Mouse (Mus musculus): ENCODE results near the gene Usp48. TPM values are rescaled to one million over a fixed set of nuclear protein-coding genes. Genes with fewer than 3 reads are reported as not detected.

Usp48 gene
- polyA plus RNA-seq, 1 experiment from 2014 or later: 70.3 TPM

DNA sequence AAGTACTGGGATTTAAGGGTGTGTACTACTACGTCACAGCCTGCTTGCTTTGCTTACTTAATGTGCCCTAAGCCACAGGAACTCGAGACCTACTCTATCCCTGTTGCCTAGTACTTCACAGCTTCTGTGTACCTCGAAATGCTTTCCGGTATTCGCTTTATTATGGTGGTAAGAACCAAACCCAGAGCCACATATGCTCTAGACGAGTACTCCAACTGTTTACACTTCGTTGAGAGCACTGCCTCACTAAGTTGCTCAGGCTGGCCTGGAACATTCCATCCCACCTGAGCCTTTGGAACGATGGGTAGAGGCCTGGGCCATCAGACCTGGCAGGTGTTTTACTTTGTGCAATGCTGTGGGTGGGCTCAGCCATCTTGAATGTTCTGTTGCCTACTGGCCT lies 101.7 kb downstream of the Usp48 start:
- 73% methylated on average over 8 of the region's 8 CpGs for WGBS
- H3K4me1 ChIP-seq (replicated peaks; ENCODE audit: control insufficient read depth, insufficient read depth, low read length): peaks cover 2% of the 10 kb centered on the region
- no peak overlapping the region for H3K9ac ChIP-seq (ENCODE audit: low read depth, low read length)
- H3K36me3 ChIP-seq (ENCODE audit: control insufficient read depth, insufficient read depth, low read length): no peaks in the 10 kb centered on the region
- H3K27ac ChIP-seq (ENCODE audit: low read depth, low read length): no peak overlapping the region
- no peak overlapping the region for H3K4me2 ChIP-seq
- H3K9me3 ChIP-seq (ENCODE audit: control insufficient read depth, low read length): no peaks in the 10 kb centered on the region
- ATAC-seq (replicated peaks; ENCODE audit: low FRiP score): no peak
- H3K27me3 ChIP-seq (replicated peaks; ENCODE audit: control insufficient read depth, insufficient read depth, low read length): no peaks in the 10 kb centered on the region
- no peak for DNase-seq (ENCODE audit: low spot score)
- no peak overlapping the region for H3K4me3 ChIP-seq (ENCODE audit: low read depth, low read length)

DNA sequence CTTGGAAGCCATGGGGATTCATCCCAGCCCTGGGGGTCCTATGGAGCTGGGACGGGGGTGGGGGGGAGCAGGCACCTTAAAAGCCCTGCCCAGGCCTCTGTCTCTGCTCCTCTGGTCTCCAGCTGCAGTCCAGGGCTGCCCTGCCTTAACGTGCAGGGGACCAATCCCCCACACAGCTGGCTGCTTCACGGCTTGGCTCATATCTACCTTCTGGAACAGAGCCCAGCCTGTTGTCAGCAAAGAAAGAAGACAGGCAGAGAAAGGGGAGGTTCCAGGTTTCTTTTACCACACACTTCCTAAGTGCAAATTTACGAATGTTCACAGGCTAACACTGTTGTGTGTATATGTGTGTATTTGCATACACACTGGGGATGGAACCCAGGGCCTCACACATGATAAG lies 102.3 kb downstream of the Usp48 start:
- Histone ChIP-seq H3K27ac (ENCODE audit: low read depth, low read length) (no peak overlapping the region), H3K27me3 (replicated peaks; ENCODE audit: control insufficient read depth, insufficient read depth, low read length) (no peaks in the 10 kb centered on the region), H3K9ac (ENCODE audit: low read depth, low read length) (no peak overlapping the region), H3K36me3 (ENCODE audit: control insufficient read depth, insufficient read depth, low read length) (no peaks in the 10 kb centered on the region), H3K4me3 (ENCODE audit: low read depth, low read length) (no peak overlapping the region), H3K4me2 (no peak overlapping the region), H3K4me1 (replicated peaks; ENCODE audit: control insufficient read depth, insufficient read depth, low read length) (peaks cover 2% of the 10 kb centered on the region), H3K9me3 (ENCODE audit: control insufficient read depth, low read length) (no peaks in the 10 kb centered on the region)
- ATAC-seq (replicated peaks; ENCODE audit: low FRiP score) (no peak), DNase-seq (ENCODE audit: low spot score) (no peak)
- WGBS: 31% methylated on average over 4 of the region's 4 CpGs

DNA sequence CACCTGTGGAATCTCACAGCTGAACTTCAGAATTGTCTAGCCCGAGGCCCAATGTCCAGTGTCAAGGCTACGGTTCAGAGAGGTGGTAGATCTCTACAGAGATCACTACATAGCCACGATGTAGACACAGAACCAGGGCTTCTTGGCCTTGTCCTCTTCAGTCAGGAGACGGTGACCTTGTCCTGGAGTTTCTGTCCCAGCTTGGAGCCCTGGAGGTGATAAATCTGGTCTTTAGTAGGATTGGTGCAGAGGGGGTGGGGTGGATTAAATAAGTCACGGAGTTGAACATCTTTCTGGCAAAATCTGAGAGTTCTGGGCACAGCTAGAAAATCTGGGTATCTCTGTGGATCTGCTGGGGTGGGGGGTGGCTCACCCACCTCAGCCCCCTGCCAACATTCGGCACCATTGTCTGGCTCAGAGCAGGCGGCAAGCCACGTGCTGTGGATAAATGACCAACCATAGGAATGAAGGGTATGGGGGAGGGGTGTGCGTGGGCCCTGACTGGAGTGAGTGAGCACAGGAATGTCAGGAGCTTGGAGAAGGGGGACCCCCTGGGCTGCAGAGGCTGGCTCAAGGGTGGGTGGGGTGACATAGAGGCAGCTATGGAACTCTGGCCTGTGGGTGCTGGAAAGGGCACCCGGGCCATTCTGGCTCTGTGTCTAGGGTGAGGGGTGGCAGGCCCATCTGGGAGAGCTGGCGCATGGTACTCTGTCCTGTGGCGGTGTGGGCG lies 103.8 kb downstream of the Usp48 start:
- no peak overlapping the region for H3K9ac ChIP-seq (ENCODE audit: low read depth, low read length)
- no peaks in the 10 kb centered on the region for H3K9me3 ChIP-seq (ENCODE audit: control insufficient read depth, low read length)
- ATAC-seq (replicated peaks; ENCODE audit: low FRiP score) (no peak), DNase-seq (ENCODE audit: low spot score) (no peak)
- H3K27me3 ChIP-seq (replicated peaks; ENCODE audit: control insufficient read depth, insufficient read depth, low read length): no peaks in the 10 kb centered on the region
- H3K27ac ChIP-seq (ENCODE audit: low read depth, low read length): no peak overlapping the region
- no peaks in the 10 kb centered on the region for H3K36me3 ChIP-seq (ENCODE audit: control insufficient read depth, insufficient read depth, low read length)
- 70% methylated on average over 13 of the region's 13 CpGs for WGBS
- peaks cover 6% of the 10 kb centered on the region for H3K4me1 ChIP-seq (replicated peaks; ENCODE audit: control insufficient read depth, insufficient read depth, low read length)
- H3K4me2 ChIP-seq: no peak overlapping the region
- no peak overlapping the region for H3K4me3 ChIP-seq (ENCODE audit: low read depth, low read length)

DNA sequence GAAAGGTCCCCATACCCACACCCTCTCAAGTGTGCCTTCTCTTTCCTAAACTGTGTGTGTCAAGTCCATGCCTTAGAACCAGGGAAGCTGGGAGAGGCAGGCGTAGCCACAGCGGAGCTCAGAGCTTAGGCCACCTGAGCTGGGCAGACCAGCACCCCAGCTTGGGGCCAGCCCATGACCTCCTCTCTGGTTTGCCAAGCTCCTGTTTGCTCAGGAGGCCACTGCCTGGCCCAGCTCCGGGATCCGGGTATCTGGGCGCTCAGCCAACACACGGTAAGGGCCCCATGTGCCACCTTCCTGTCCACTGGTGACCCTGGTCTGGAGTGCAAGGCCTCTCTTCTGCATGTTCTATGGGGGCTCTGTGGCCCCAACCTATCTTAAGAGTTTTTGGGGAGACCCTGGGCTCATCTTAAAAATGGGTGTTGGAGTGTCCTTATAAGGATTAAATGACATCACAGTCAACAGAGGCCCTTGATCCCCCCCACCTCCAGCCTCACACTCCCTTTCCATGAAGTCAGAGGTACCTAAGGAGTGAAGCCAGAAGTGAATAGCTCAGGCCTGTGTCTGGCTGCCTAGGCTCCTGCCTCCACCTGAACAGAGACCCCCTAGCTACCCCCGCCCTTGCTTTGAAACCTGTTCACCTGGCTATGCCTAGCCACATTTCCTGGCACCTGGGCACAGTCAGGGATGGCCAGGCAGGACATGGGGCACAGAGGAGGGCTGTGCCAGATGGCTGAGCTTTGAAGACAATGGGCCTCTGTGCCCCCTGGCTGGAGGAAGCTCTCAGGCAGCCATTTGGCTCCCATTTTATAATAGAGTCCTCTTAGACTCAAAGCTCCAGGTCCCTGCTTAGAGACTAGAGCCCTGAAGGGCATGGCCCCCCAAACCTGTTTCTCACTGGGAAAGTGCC lies 104.8 kb downstream of the Usp48 start:
- H3K4me1 ChIP-seq (replicated peaks; ENCODE audit: control insufficient read depth, insufficient read depth, low read length): peaks cover 6% of the 10 kb centered on the region
- H3K36me3 ChIP-seq (ENCODE audit: control insufficient read depth, insufficient read depth, low read length): no peaks in the 10 kb centered on the region
- H3K9me3 ChIP-seq (ENCODE audit: control insufficient read depth, low read length): no peaks in the 10 kb centered on the region
- H3K27me3 ChIP-seq (replicated peaks; ENCODE audit: control insufficient read depth, insufficient read depth, low read length): no peaks in the 10 kb centered on the region
- WGBS: 73% methylated on average over 7 of the region's 7 CpGs
- no peak overlapping the region for H3K9ac ChIP-seq (ENCODE audit: low read depth, low read length)
- ATAC-seq (replicated peaks; ENCODE audit: low FRiP score) (no peak), DNase-seq (ENCODE audit: low spot score) (no peak)
- no peak overlapping the region for H3K27ac ChIP-seq (ENCODE audit: low read depth, low read length)
- no peak overlapping the region for H3K4me2 ChIP-seq
- H3K4me3 ChIP-seq (ENCODE audit: low read depth, low read length): no peak overlapping the region

DNA sequence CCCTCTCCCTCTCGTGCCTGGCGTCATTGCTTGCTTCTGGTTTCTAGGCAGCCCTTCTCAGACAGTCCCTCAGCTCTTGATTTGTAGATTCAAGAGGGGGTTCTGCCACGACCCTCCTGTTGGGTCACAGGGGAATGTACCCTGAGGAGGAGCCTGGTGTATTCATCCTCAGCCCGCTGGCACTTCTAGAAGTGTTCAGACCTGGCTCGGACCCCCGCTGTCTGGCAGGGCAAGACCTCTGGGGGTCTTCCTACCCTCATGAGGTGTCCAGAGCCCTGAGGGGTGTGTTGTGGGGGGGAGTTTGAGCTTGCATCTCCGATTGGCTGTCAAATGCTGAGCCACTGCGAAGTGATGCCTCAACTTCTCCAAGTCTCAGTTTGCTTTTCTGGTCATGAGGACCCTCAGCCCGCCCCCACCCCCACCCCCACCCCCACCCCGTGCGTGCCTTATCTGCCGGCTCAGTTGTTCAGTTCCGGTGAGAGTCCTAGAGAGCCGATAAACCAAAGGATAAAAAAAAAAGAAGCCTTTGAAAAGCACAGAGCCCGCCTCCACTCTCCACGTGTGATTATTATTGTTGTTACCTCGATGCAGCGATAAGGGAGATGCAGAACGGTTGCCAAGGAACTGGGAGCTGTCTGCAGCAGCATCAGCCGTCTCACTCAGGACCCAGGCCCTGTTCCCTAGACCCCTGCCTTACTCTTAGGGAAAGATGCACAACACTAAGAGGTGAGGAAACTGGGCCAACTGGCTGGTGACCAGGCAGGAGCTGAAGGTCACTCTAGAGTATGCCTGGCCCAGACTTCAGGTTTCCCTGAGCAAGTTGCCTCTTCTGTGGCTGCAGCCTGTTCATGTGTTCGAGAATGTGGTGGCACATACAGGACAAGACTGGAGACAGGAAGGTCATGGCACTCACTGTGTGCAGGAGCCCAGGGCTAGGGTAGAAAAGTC lies 106.0 kb downstream of the Usp48 start:
- no peaks in the 10 kb centered on the region for H3K36me3 ChIP-seq (ENCODE audit: control insufficient read depth, insufficient read depth, low read length)
- no peaks in the 10 kb centered on the region for H3K27me3 ChIP-seq (replicated peaks; ENCODE audit: control insufficient read depth, insufficient read depth, low read length)
- H3K9ac ChIP-seq (ENCODE audit: low read depth, low read length): no peak overlapping the region
- no peak overlapping the region for H3K27ac ChIP-seq (ENCODE audit: low read depth, low read length)
- 44% methylated on average over 21 of the region's 21 CpGs for WGBS
- no peak overlapping the region for H3K4me2 ChIP-seq
- H3K4me1 ChIP-seq (replicated peaks; ENCODE audit: control insufficient read depth, insufficient read depth, low read length): peaks cover 6% of the 10 kb centered on the region
- ATAC-seq (replicated peaks; ENCODE audit: low FRiP score) (no peak), DNase-seq (ENCODE audit: low spot score) (no peak)
- H3K4me3 ChIP-seq (ENCODE audit: low read depth, low read length): no peak overlapping the region
- H3K9me3 ChIP-seq (ENCODE audit: control insufficient read depth, low read length): no peaks in the 10 kb centered on the region

DNA sequence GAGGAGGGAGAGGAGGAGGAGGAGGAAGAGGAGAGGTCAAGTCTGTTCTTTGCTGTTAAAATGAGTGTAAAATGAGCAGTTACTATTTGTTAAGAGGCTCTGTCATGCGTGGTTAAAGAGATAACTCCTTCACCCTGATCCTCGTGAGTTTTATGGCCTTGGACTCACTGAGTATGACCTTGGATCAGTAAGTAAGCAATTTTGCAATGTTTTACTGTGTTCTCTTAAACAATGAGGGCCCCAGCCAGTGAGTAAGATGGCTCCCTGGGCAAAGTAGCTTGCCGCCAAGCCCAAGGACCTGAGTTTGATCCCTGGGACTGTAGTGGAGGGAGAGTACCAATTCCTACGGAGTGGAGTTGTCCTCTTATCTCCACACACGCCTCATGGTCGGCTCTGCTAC lies 107.4 kb downstream of the Usp48 start:
- no peaks in the 10 kb centered on the region for H3K9me3 ChIP-seq (ENCODE audit: control insufficient read depth, low read length)
- 39% methylated on average over 6 of the region's 6 CpGs for WGBS
- peaks cover 6% of the 10 kb centered on the region for H3K4me1 ChIP-seq (replicated peaks; ENCODE audit: control insufficient read depth, insufficient read depth, low read length)
- no peak overlapping the region for H3K4me2 ChIP-seq
- 0 out of 2 replicates have a peak, but pooled peaks cover 3% of the 10 kb centered on the region for H3K27me3 ChIP-seq (replicated peaks; ENCODE audit: control insufficient read depth, insufficient read depth, low read length)
- H3K36me3 ChIP-seq (ENCODE audit: control insufficient read depth, insufficient read depth, low read length): no peaks in the 10 kb centered on the region
- H3K27ac ChIP-seq (ENCODE audit: low read depth, low read length): no peak overlapping the region
- ATAC-seq (replicated peaks; ENCODE audit: low FRiP score): no peak
- H3K4me3 ChIP-seq (ENCODE audit: low read depth, low read length): no peak overlapping the region
- H3K9ac ChIP-seq (ENCODE audit: low read depth, low read length): no peak overlapping the region
- DNase-seq (ENCODE audit: low spot score): no peak

DNA sequence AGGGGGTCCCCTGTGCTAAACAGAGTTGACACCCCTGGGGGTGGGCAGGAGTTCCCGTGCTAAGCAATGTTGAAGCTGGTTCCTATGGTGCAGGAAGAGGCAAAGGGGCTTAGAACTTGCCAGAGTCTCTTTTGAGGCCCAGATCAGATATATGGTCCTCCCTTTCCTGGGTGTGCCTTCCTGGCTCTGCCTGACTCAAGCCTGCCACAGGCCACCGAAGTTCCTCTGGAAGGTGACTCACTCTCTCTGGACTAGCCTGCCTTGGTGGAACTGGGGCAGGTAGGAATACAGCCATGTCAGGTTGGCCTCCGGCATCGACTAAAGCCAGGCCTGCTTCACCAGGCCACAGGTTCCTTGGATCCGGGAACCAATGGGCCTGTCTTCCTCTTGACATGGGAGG lies 109.5 kb downstream of the Usp48 start:
- Histone ChIP-seq H3K4me1 (replicated peaks; ENCODE audit: control insufficient read depth, insufficient read depth, low read length) (peaks cover 9% of the 10 kb centered on the region), H3K27me3 (replicated peaks; ENCODE audit: control insufficient read depth, insufficient read depth, low read length) (peaks cover 9% of the 10 kb centered on the region; the same call in 1 of the 2 replicates), H3K9me3 (ENCODE audit: control insufficient read depth, low read length) (no peaks in the 10 kb centered on the region), H3K27ac (ENCODE audit: low read depth, low read length) (no peak overlapping the region), H3K4me2 (no peak overlapping the region), H3K4me3 (ENCODE audit: low read depth, low read length) (no peak overlapping the region), H3K9ac (ENCODE audit: low read depth, low read length) (no peak overlapping the region), H3K36me3 (ENCODE audit: control insufficient read depth, insufficient read depth, low read length) (no peaks in the 10 kb centered on the region)
- DNase-seq (ENCODE audit: low spot score) (no peak), ATAC-seq (replicated peaks; ENCODE audit: low FRiP score) (no peak)
- WGBS: 71% methylated on average over 5 of the region's 5 CpGs

DNA sequence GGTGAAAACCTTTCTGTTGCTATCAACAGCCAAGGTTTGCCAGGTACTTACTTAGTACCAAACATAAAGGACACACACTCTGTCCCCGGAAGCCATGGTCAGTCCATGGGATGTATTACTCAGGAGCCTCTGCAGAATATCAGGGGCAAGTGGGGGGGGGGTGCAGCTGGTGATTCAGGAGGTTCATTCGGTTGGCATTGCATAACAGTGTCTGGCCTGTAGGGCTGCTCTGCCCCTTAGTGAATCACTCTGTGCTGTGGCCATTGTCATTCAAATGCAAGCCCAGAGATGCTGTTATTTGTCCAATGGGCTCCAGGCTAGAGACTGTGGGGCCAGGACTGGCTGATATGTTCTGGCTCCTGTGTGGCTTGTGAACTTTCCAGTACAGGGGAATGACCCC lies 111.0 kb downstream of the Usp48 start:
- 59% methylated on average over 2 of the region's 2 CpGs for WGBS

More for the DNA sequence above, 111.0 kb downstream of the Usp48 start:
- H3K36me3 ChIP-seq (ENCODE audit: control insufficient read depth, insufficient read depth, low read length): no peaks in the 10 kb centered on the region
- H3K4me1 ChIP-seq (replicated peaks; ENCODE audit: control insufficient read depth, insufficient read depth, low read length): peaks cover 9% of the 10 kb centered on the region
- no peak for DNase-seq (ENCODE audit: low spot score)
- no peak overlapping the region for H3K27ac ChIP-seq (ENCODE audit: low read depth, low read length)
- no peak overlapping the region for H3K4me3 ChIP-seq (ENCODE audit: low read depth, low read length)
- no peak for ATAC-seq (replicated peaks; ENCODE audit: low FRiP score)
- H3K9ac ChIP-seq (ENCODE audit: low read depth, low read length): no peak overlapping the region
- H3K27me3 ChIP-seq (replicated peaks; ENCODE audit: control insufficient read depth, insufficient read depth, low read length): peaks cover 17% of the 10 kb centered on the region
- no peak overlapping the region for H3K4me2 ChIP-seq
- no peaks in the 10 kb centered on the region for H3K9me3 ChIP-seq (ENCODE audit: control insufficient read depth, low read length)
